Mouse (Mus musculus) olfactory bulb, adult 2 months (tissue): ENCODE measurements around the gene Cdkn1c.

Experiments used
- CTCF ChIP-seq: fragments of 200-500 bp; IDR thresholded peaks from 2 replicates; pipeline ENCODE4 v1.5.1; 2012; ENCODE audit warnings: low read depth, mild to moderate bottlenecking, low read length, moderate library complexity; ENCODE audit not compliant: insufficient read depth
- POLR2A ChIP-seq: fragments of 200-500 bp; IDR thresholded peaks from 2 replicates; pipeline ENCODE4 v1.6.1; 2012; ENCODE audit warnings: mild to moderate bottlenecking, low read depth, low read length, moderate library complexity; ENCODE audit not compliant: insufficient read depth

DNA sequence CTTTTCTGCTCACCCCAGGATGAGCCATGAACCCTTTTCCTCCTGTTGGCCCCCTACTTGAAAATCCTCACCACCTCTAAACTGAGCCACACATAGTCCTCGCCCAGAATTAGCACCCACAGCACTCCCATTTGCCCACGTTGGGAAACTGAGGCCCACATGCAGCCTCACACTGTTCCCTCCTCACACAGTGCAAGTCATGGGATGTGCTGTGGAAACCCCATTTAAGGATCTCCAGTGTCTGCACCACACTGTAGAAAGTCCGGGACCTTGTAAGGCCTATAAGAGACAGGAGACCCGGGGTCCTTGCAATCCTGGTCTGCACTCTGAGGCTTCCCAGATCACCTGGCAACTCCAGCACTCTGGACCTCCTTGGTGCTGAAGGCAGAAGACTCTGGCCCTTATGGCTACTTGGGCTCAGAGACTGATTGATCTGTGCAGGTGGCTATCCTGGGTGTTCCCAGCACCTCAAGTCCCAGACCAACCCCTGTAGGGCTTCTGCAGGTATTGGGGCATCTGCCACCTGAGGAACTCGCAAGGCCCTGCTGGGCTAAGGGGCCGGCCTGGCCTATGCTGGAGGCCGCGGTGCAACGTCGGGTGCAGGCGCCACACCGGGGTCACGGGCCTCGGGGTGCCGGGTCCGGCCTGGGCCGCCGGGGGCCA is 23.5 kb downstream of the Cdkn1c start:
- TF ChIP-seq POLR2A (no peak), CTCF (no peak)
